Mouse (Mus musculus): ENCODE data around the gene Ebf1.

Gene Ebf1

DNA sequence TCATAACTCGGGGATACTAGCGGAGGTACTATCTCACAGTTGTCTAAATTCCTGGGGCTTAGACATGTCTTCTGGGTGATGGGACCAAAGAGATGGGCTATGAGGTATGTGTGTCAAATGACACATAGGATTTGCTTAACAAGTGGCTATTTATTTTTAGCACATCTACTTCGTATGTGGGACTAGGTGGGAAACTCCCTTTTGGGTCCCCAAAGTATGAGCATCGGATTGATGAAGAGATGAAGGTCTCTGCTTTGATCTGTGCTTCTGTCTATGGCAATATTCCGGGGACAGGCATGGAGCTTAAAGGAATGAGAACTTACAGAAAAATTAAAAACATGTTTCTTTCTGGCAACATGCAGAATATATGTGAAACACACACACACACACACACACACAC, 44.8 kb downstream of the Ebf1 start:
- DNase-seq (ENCODE audit: low read depth, low spot score) = no peak

DNA sequence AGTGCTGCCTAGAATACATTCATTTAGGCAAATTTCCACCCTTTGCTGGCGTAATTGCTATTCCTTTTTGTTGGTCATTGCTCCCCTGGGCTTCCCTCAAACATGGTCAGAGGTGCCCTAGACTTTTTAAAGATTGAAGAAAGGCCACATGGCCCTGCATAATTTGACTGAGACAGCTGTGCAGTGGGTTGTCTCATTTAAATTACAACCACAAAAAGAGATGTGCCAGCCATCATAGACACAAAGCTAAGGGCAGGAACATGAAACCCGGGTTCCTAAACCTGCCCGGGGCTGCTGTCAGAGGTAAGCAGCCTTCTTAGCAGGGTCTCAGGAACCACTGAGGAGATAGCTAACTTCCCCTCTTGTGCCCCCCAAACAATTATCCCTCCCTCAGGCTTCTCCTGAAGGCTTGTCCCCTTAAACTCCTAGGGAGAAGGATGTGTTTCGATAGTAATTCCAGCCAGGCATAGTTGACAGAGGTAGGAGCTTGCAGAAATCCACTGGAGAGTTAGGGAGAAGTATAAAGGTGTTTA, 46.6 kb downstream of the Ebf1 start:
- no peak for DNase-seq (ENCODE audit: low read depth, low spot score)

DNA sequence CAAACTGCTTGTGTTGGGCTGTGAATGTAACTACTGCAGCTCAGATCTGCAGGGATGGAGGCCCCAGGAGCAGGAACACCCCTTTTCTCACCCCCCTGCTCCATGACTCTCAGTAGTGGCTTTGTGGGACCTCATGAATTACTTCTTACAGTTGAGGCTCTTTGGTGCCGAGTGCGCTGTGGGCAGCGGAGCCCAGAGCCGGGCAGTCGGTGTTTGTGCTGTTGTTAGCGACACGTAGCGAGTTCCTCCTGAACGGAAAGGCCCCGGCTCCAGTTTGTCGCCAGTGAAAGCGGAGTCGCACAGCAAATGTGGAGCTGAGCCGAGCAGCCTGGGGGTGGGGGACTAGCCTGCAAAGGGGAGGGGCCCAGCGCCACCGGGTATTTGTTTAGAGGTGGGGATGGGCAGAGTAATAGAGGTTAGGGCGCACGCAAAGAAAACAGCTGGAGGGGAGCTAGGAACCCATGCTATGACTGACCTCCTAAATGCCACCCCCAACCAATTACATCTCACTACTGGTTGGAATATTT, 48.1 kb downstream of the Ebf1 start:
- DNase-seq (ENCODE audit: low read depth, low spot score) = no peak

DNA sequence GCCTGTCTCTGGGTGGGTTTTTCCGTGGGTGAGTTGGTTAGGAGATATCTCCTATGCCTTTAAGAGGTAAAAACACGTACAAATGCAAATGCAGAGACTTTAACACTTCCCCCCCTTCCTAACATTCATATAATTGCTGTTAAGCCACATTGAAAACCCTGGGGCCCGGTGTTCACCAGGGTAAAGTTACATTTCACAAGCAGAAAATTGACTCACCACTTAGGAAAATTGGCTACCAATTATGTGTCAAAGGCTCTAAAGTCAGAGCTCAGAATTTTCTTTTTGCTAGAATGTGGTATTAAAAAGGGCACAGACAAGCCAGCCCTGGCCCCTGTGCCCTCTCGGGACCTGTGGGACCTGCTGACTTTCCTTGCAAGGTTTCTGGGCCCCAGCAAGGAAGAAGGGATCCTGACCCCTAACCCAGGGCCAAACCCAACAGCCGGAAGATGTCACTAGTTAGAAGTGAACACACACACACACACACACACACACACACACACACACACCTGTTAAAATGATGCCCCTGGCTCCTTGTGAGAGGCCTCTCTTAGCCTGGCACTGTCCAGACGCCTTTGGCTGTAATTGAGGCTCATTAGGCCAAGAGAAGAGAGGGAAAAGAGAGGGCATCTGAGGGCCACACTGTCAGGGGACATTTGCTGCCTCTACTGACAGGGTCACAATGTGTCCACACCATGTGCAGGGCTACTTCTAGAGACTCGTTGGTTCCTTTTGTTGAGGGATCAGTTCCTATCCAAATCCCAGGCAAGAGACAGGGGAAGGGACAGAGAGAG, 48.8 kb downstream of the Ebf1 start:
- no peak for DNase-seq (ENCODE audit: low read depth, low spot score)

DNA sequence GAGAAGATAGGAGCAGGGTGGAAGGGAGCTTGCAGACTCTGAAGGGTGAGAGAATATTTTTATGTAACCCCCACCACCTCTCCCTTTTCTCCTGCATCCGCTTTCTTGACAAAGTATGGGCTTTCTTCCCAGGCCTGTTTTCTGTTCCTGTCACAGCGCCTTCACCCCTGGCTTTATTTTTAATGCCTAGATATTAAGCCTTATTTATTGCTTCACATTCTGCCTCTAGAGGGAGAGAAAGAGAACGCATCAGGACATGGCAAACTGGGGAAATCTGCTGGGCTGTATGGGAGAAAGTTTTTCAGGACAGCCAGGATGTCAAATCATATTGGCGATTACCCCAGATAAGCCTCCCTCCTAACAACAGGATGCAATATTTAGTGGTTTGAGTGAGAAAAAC, 49.6 kb downstream of the Ebf1 start:
- DNase-seq (ENCODE audit: low read depth, low spot score) = no peak

DNA sequence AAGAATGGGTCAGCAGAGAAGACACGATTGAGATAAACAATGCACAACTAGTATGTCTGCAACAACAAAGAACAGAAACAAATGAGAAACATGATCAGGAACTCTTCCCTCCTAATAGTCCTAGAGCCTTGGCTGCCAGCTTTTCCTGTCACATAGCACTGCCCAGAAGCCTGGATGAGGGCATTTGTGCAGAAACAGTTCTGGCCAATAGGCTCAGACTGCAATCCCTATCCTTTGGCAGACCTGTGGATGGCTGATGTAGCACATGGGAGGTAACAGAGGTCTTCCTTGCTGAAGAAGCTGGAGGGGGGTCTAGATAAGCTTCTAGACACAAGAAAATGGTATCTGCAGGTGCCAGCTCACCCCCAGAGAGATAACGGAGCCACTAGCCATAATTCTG, 64.2 kb downstream of the Ebf1 start:
- no peak for DNase-seq (ENCODE audit: low read depth, low spot score)

DNA sequence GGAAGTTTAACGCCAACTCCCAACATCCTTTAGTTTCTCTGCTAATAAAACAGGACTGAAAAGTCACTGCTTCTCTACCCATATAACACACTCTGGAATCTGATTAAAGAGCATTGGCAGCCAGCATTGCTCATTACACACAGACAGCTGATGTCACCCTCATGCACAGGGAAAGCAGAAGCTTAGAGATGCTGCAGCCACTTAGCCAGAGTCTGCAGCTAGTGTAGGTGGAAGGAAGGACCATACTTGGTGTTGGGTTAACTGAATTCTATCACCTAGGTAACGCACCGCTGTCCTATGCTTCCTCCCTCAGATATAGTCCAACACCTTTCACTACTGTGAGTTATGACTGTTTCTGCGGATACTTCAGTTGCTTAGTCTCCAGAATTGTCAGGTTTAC, 64.9 kb downstream of the Ebf1 start:
- no peak for DNase-seq (ENCODE audit: low read depth, low spot score)

DNA sequence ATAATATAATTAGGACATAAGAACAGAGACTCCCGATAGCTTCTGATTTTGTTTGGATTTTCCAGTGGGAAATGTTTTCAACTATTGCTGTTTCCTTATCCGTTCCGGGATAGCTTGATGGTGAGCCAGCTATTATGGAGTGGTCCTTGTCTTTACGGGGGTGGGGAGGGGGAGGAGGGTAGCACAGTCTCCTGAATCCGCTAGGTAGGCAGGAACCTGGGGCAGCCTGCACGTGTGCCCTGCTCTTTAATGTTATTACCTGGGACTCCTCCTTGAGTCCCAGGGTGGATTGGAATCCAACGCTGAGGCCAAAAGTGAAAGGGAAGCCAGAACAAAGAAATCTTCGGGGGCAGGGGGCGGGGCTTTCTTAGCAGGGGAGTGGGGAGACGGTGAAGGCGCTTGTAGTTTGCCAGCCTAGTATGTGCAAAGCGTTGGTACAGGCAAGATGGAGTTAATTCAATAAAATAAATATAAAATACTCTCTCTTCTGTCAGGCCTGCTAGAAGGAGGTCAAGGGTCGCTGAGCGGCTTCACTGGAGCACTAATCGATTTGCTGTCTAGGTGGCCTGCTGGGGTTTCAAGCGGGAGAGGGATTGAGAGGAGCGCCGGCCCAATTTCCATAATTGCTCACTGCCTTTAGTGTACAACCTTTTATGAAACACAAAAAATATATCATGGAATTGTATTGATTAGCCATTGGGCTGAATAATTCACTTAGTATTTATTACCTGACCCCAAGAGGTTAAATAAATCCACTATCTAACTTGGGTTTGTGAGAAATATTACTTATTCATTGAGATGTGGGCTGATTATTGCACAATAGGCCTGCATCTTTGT, 65.8 kb downstream of the Ebf1 start:
- DNase-seq (ENCODE audit: low read depth, low spot score) = no peak

DNA sequence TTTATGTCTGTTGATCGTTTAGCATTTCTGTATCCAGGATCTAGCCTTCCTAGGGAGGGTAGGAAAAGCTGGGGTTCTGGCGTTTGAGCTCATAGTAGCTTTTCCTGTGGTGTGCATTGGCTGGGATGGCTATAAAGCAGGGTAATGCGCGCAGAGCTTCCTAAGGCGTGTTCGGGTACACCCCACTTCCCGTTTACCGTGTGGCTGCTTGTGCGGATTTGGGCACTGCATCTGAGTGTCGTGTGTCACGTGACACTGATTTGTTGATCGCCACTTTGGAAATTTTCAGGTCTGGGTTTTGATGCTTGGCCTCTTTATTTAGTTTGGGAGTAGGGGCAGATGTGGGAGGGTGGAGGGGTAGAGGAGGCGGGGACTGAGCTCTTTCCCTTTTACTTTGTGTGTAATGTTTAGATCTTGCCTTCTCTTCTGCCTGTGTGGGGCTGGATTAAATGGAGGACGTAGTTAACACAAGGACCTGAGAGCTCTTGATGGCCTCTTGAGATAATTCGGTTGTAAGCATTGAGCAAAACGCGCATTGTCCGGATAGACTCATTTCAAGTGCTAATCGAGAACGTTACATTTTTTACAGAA, 67.5 kb downstream of the Ebf1 start:
- no peak for DNase-seq (ENCODE audit: low read depth, low spot score)

DNA sequence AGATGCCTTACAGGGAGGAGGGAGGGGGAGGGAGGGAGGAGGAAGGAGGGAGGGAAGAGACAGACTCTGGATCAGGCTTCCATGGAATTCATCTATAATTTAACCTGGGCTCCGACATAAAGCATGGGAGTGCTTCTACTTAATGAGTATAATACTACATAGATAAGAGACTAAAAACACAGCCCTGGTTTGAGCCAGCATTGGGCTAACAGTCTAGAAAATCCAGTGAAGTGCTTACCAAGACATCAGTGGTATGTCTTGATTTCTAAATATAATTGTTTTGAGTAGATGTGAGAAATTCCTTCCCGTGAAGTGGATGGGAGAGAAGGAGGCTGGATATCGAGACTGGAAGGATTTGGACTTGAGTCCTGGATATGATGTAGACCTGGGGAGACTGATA, 68.0 kb downstream of the Ebf1 start:
- DNase-seq (ENCODE audit: low read depth, low spot score) = no peak

DNA sequence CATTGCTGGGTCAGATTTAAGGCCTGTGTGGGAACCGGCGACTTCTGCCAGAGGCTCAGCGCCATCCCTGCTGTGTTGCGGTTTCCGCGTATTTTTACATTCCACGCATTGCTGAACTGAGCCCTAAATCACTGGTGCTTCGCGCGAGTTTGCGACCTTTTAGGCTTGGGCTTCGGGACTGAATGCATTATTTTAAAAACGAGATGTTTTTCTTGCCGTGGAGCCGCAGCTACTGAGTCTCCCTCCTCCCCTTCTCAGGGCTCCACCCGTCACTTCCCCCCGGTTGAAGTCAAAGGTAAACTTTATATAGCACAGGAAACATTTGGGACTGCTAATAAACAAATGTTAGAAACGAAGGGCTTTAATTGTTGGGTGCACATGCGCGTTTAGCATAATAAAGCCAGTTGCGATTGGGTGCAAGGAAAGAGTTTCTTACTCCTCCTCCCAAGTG, 68.8 kb downstream of the Ebf1 start:
- no peak for DNase-seq (ENCODE audit: low read depth, low spot score)

DNA sequence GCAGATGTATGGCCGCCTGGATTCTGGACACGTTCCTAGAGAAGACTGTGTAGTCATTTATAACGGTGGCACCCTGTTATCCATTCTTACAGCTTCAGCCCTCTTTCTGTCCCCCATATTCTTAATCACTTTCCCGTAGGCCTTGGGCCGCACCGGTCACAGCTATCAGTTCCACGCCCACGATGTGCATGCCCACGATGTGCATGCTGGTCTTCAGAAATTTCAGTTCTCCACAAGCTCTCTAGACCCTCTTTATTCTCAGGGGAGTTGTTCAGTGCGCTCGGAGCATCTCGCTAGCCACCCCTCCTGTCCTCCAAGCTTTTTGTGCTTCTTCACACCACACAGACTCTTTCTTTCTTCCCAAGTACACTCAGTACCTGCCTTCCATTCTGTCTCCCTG, 69.3 kb downstream of the Ebf1 start:
- DNase-seq (ENCODE audit: low read depth, low spot score) = no peak

DNA sequence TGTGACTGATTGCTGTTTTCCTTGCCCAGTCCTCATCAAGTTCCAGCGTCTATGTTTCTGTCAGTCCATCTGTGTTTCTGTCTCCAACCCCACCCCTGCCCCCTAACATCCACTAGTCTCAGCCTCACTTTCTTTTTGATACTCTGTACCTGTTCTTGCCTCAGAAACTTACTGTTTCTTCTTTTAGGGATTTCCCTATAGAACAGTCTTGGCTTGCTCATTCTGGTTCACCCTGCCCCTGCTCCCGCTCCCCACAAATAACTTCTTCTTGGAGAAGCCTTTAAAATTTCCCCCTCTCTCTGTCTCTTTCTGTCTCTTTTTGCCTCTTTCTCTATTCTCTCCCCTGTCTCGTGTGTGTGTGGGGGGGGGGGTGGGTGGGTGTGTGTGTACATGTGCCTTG, 71.4 kb downstream of the Ebf1 start:
- no peak for DNase-seq (ENCODE audit: low read depth, low spot score)

DNA sequence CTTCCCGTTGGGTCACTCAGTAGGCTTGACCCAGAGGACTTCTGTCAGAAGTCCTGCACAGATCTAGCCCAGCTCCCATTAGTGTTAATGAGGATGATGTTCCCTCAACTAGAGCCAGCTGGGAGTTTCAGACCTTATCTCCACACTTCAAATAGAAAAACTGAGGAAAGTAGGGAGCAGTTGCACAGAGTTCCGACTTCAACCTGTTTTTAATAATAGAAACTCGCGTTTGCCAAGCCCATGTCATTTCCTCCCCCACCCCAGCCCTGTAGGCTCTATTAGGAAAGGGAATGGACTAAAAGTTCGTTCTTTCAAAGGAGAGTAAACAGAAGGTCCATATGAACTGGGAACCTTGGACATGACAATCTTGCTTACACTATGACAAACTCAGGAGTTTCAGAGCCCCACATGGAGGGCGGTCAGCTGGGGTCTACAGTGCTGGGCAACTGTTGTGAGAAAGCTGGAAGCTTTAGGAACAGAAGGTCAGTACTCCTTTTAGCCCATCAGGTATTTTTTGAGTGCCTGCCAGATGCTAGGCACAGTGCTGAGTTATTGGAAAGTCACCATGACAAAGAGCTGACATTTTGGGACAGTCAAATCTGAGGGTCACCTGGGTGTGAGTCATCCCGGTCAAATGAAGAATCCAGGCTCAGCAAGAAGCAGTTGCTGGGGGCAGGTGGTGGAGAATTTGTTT, 72.6 kb downstream of the Ebf1 start:
- DNase-seq (ENCODE audit: low read depth, low spot score) = no peak

DNA sequence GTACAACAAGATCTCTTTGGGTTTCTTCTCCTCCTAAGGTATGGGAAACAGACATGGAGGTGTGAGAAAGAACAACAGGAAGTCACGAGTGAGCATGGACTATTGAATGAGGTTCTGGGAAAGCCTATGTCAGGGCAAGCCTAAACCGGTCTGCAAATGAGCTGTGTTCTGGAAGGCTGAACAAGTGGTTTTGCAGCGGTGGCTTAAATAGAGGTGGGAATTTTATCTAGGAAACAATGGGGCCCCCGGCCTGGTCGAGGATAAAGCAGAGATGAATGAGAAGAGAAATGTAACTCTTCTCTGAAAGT, 73.1 kb downstream of the Ebf1 start:
- no peak for DNase-seq (ENCODE audit: low read depth, low spot score)

DNA sequence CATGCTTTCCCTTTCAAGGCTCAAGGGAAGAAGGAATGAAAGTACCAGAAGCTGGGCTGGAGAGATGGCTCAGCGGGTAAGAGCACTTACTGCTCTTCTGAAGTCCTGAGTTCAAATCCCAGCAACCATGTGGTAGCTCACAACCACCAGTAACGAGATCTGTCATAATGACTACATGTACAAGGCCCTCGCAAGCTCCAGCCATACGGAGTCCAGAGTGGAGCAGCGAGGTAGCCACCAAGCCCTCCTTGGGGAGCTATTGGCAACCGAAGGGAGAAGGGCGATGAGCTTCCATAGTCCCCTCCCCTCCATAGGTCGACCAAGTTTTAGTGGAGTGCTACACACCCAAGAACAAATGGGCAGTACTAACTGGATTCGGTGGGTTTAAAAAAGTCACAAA, 78.3 kb downstream of the Ebf1 start:
- no peak for DNase-seq (ENCODE audit: low read depth, low spot score)

DNA sequence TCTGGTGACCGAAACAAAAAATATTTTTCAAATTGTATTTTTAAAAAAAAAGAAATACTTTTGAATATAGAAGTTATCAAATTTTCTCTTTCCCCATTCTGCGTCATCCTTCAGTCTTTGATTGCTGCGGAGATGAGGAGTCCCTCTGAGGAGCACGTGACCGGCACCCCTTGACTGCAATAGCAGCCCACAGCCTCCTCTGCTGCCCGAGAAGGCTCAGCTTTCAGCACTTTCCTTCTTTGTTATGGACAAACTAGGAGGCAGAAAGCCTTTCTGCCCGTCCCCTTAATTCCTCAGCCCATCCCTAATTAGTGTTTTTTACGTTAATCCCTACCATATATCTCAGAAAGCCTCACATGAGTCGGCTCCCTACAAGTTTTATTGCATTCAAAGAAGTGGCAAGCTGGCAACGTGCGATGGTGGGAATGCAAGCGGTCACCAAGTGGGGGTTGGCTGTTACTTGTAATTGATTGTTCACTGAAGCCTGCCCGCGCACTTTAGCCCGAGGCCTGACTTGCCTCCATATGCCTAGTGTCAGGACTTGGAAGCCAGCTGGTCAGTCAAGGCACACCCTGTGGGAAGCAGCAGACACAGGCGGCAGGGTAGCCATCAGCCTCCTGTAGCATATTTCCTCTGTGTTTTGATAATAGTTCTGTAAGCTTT, 79.6 kb downstream of the Ebf1 start:
- DNase-seq (ENCODE audit: low read depth, low spot score) = no peak

DNA sequence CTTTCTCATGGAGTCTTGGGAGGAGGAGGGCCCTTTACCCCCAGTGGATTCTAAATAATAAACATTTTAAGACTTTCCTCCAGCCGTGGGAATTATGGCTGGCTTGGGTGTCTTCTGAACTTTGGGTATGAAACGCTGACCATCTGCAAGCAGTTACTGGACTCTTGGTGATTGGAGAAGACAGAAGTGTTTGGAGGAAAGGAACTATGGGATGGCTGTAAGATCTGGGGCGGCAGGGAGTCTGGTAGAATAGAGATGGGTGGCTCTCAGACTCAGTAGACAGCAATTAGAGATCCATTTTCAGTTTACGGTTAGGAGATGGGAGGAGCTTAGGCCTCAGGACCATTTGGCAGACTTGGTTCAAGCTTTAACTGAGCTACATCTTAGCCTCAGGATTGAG, 83.1 kb downstream of the Ebf1 start:
- no peak for DNase-seq (ENCODE audit: low read depth, low spot score)

DNA sequence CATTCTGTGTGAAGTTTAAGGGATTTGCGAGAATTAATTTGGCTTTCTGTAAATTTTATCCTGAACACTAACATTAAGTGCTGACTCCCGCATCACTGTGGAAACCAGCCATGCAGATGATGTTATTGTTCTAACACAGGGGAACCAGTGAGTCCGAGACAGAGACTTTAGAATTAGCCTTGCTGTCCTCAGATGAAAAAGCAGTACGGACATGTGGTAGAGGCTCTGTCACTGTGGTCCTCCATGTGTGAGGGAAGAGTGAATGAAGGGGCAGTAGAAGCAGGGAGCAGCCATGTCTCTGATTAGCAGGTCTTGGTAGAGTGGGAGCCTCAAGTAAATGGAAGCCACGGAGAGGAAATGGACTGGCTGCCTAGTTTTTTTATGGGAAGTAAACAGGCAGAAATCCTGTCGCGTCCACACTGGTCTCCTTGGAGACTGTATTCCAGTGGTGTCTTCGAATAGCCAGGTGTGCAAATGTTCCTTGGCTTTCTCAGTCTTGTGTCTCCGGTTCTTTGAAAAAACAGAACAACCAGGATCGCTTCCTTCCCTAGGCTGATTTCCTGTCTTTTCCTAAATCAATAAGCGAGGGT, 84.2 kb downstream of the Ebf1 start:
- no peak for DNase-seq (ENCODE audit: low read depth, low spot score)

DNA sequence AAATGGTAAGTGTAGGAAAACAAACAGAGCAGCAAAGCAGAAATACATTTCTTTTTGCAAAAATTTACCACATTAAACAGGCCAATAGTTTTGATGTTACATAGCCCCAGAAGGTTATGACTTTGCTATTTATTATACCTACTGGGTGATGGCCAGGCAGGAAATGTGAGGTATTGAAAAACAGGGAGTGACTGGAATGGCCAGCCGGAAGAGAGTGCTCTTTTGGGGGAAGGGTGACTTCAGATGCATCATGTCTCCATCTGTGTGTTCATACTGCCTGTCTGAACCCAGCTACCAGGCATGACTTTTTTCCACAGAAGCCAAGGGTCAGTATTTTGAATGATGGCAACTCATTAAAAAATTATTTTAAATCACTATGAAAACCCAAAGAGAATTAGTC, 84.7 kb downstream of the Ebf1 start:
- no peak for DNase-seq (ENCODE audit: low read depth, low spot score)
